Mouse (Mus musculus) kidney, embryonic 14.5 days (tissue): Measurements from ENCODE around the gene Slc35f2. TPM values are rescaled to one million over a fixed set of nuclear protein-coding genes. Genes with fewer than 3 reads are reported as not detected.

ENCODE experiments used
- ATAC-seq: fragments of 200-750 bp; cut with Nextera tagmentation; 2 replicates; pipeline ENCODE4 v1.8.0; 2017; ENCODE audit warnings: moderate number of reproducible peaks, mild to moderate bottlenecking, moderate TSS enrichment, moderate library complexity; ENCODE audit not compliant: low FRiP score, low TSS enrichment
- H3K27ac ChIP-seq: fragments of 300-500 bp; sonication (generic); 2 replicates; pipeline ENCODE4 v1.5.1; 2014; ENCODE audit warnings: low read depth, mild to moderate bottlenecking, low read length, moderate library complexity, mixed read lengths
- H3K27me3 ChIP-seq: fragments of 300-500 bp; sonication (generic); 2 replicates; pipeline ENCODE4 v1.6.1; 2014; ENCODE audit warnings: mild to moderate bottlenecking, low read length; ENCODE audit not compliant: control insufficient read depth, insufficient read depth
- H3K36me3 ChIP-seq: fragments of 300-500 bp; sonication (generic); 2 replicates; pipeline ENCODE4 v1.6.1; 2014; ENCODE audit warnings: low read length, mixed read lengths; ENCODE audit not compliant: control insufficient read depth, insufficient read depth
- H3K4me1 ChIP-seq: fragments of 300-500 bp; sonication (generic); 2 replicates; pipeline ENCODE4 v1.6.1; 2014; ENCODE audit warnings: low read length, mixed read lengths; ENCODE audit not compliant: control insufficient read depth, insufficient read depth
- H3K4me2 ChIP-seq: fragments of 300-500 bp; sonication (generic); replicated peaks from 2 replicates; pipeline ENCODE4 v1.6.1; 2014; ENCODE audit warnings: low read depth, mild to moderate bottlenecking, low read length
- H3K4me3 ChIP-seq: fragments of 300-500 bp; sonication (generic); 2 replicates; pipeline ENCODE4 v1.5.1; 2014; ENCODE audit warnings: mild to moderate bottlenecking, low read length
- H3K9ac ChIP-seq: fragments of 300-500 bp; sonication (generic); 2 replicates; pipeline ENCODE4 v1.6.1; 2014; ENCODE audit warnings: low read depth, mild to moderate bottlenecking, low read length, moderate library complexity
- H3K9me3 ChIP-seq: fragments of 300-500 bp; sonication (generic); 2 replicates; pipeline ENCODE4 v1.6.1; 2016; ENCODE audit warnings: low read length; ENCODE audit not compliant: control insufficient read depth
- WGBS: fragments of 180-500 bp; shearing (Covaris S2); extraction: QIAGEN DNeasy Blood & Tissue Kit; methylation state at CpG from one replicate; pipeline ENCODE4 v1.1.7; 2014; 5-methylcytosine and 5-hydroxymethylcytosine counted together
- polyA plus RNA-seq: library from polyadenylated mRNA; unstranded; fragments of >200 nt; fragmentation: Nextera tagmentation; extraction: Ambion mirVana; gene quantifications from 2 replicates; pipeline ENCODE4 v1.2.1, GENCODE M21; 2014

Slc35f2 gene
- polyA plus RNA-seq, 1 experiment from 2014 or later = 11.2 TPM

DNA sequence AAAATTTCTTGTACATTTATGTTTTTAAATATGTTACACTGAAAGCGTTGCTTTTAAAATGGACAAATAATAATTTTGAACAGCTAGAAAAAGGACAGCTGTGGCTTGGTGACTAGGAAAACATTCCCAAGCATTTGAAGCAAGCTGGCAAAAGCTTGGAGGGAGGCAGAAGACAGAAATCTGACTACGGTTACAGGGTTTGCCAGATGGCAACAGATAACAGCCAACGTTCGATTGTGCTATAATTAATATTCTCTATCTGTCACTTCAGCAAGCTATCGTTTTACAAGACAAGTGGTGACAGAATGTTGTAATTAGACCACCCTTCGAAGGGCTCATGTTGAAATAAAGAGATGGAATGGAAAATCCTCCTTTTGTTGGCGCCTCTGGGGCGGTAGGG is 77.2 kb downstream of the Slc35f2 start:
- WGBS = 55% methylated on average over 8 of the region's 8 CpGs
- H3K9ac ChIP-seq = no peak overlapping the region
- H3K9me3 ChIP-seq = no peaks in the 10 kb centered on the region
- no peaks in the 10 kb centered on the region for H3K36me3 ChIP-seq
- no peak for ATAC-seq
- H3K4me3 ChIP-seq = no peak overlapping the region
- no peak overlapping the region for H3K27ac ChIP-seq
- no peaks in the 10 kb centered on the region for H3K4me1 ChIP-seq
- H3K4me2 ChIP-seq = no peak overlapping the region
- no peaks in the 10 kb centered on the region for H3K27me3 ChIP-seq

- H3K27me3 ChIP-seq = no peaks in the 10 kb centered on the region
- no peak for ATAC-seq
- H3K4me3 ChIP-seq = no peak within 1 kb of the TSS
- no peak within 1 kb of the TSS for H3K27ac ChIP-seq
- H3K4me1 ChIP-seq = no peaks in the 10 kb centered on the region
- WGBS = 82% methylated on average over 4 of the region's 4 CpGs
- H3K36me3 ChIP-seq = no peaks in the 10 kb centered on the region
- H3K9ac ChIP-seq = no peak within 1 kb of the TSS
- H3K9me3 ChIP-seq = no peaks in the 10 kb centered on the region
- H3K4me2 ChIP-seq = no peak within 1 kb of the TSS
Measured at GRCm38 (mm10) chr9:53849864-53850263, 78.5 kb downstream of the Slc35f2 start, which contains the start of gene Sln. Sln (plus strand) TSS chr9:53850164.

GRCm38 (mm10) chr9:53852158-53852557 is 80.8 kb downstream of the Slc35f2 start:
- Histone ChIP-seq H3K36me3 (no peaks in the 10 kb centered on the region), H3K27ac (no peak overlapping the region), H3K27me3 (no peaks in the 10 kb centered on the region), H3K4me3 (no peak overlapping the region), H3K9ac (no peak overlapping the region), H3K4me1 (no peaks in the 10 kb centered on the region), H3K9me3 (no peaks in the 10 kb centered on the region), H3K4me2 (no peak overlapping the region)
- WGBS = 85% methylated on average over 4 of the region's 4 CpGs
- no peak for ATAC-seq

GRCm38 (mm10) chr9:53853672-53854071 is 82.3 kb downstream of the Slc35f2 start:
- ATAC-seq = no peak
- H3K27ac ChIP-seq = no peak overlapping the region
- H3K4me1 ChIP-seq = no peaks in the 10 kb centered on the region
- H3K27me3 ChIP-seq = no peaks in the 10 kb centered on the region
- H3K4me3 ChIP-seq = no peak overlapping the region
- H3K4me2 ChIP-seq = no peak overlapping the region
- H3K36me3 ChIP-seq = no peaks in the 10 kb centered on the region
- WGBS = 90% methylated on average over 1 of the region's 1 CpGs
- H3K9me3 ChIP-seq = no peaks in the 10 kb centered on the region
- H3K9ac ChIP-seq = no peak overlapping the region

DNA sequence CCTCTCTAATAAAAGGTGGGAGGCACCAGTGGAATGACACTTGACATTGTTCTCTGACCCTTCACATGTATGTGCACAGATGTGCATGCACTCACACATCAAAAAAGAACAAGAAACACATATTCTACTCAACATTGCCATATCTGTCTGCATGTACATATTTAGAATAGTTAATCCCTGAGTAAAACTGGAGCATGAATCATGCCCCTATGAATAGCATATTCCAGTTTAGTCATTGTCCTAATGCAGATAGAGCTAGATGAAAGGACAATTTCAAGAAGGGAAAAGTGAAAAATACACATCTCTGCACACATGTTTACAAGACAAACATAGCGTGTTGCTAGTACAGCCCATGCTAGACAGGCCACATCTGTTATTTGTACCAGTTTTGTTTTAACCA is 83.2 kb downstream of the Slc35f2 start:
- Histone ChIP-seq H3K9ac (no peak overlapping the region), H3K9me3 (no peaks in the 10 kb centered on the region), H3K4me3 (no peak overlapping the region), H3K4me2 (no peak overlapping the region), H3K36me3 (no peaks in the 10 kb centered on the region), H3K27ac (no peak overlapping the region), H3K27me3 (no peaks in the 10 kb centered on the region), H3K4me1 (no peaks in the 10 kb centered on the region)
- ATAC-seq = no peak
- 93% methylated on average over 1 of the region's 1 CpGs for WGBS

DNA sequence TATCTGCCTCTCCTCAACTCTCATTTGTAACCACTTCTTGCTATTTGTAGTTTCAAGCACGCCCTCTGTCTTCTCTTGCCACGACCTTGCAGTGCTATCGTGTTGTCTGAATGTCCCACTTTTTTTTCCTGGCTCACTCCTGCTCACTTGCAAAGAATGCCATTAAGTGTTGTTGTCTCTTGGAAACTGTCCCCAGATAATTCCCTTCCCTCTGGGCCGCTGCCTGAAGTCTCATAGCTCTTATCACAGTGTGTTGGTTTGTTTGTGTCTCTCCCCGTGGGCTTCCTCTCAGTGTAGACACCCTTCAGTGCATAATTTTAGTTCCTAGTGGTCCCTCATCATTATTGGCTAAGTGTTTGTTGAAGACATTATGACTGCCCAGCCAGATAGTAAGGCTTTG is 86.5 kb downstream of the Slc35f2 start:
- H3K9me3 ChIP-seq = no peaks in the 10 kb centered on the region
- no peak for ATAC-seq
- WGBS = 71% methylated on average over 5 of the region's 5 CpGs
- H3K27ac ChIP-seq = no peak overlapping the region
- no peaks in the 10 kb centered on the region for H3K4me1 ChIP-seq
- H3K27me3 ChIP-seq = no peaks in the 10 kb centered on the region
- no peak overlapping the region for H3K4me3 ChIP-seq
- H3K4me2 ChIP-seq = no peak overlapping the region
- H3K9ac ChIP-seq = no peak overlapping the region
- H3K36me3 ChIP-seq = no peaks in the 10 kb centered on the region

Other genes starting within 250 kb of the Slc35f2 start
- gene Atm, start 234.8 kb upstream of the Slc35f2 start, polyA plus RNA-seq = 24.9 and 26.1 TPM in 2 replicates
- 15.4 and 25.3 TPM in 2 replicates for gene Npat, start 234.5 kb upstream of the Slc35f2 start, polyA plus RNA-seq
- gene Acat1, start 161.2 kb upstream of the Slc35f2 start, polyA plus RNA-seq = 104 and 108 TPM in 2 replicates
- gene Cul5, start 101.5 kb upstream of the Slc35f2 start, polyA plus RNA-seq = 43.3 and 57.4 TPM in 2 replicates
- 0.10 and 0.14 TPM in 2 replicates for gene Rab39, start 65.3 kb upstream of the Slc35f2 start, polyA plus RNA-seq
- gene Sln, start 78.6 kb downstream of the Slc35f2 start, polyA plus RNA-seq = 0.39 and 0.49 TPM in 2 replicates
- gene Elmod1, start 203.8 kb downstream of the Slc35f2 start, polyA plus RNA-seq = 0.24 and 0.41 TPM in 2 replicates